Mouse (Mus musculus): ENCODE results near the gene Rabif.
"Not testable (repeated sequence)": the region's sequence is repeated elsewhere in the genome, so short reads cannot be mapped to it uniquely, and the experiment has no call there.

The Rabif gene

DNA sequence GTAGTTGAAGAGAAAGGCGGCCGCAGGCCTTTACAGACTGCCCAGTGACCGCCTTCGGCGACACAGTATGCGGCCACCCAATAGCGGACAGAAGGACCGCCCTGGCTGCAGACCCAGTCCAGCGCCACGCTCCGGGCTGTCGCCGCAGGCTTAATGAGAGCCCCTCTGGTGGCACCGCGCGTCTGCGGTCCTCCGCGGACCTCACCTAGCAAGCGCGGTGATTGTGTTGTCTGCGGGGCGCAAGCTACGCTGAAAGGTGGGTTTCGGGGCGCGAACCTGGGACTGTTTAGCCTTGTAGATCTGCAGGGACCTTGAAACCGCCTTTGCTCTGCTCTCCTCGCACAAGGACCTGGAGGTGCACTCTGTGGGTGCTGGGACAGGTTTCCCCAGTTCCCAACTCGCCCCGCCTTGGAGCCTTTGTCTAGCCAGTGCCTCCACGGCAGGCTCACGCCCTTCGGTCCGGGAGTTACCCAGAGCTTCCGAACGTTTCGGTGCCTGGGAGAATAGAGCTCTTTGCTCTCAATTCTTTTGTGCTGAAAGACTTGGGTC is 18.9 kb downstream of the Rabif start:
- peak; percentile 47 for DNase-seq

DNA sequence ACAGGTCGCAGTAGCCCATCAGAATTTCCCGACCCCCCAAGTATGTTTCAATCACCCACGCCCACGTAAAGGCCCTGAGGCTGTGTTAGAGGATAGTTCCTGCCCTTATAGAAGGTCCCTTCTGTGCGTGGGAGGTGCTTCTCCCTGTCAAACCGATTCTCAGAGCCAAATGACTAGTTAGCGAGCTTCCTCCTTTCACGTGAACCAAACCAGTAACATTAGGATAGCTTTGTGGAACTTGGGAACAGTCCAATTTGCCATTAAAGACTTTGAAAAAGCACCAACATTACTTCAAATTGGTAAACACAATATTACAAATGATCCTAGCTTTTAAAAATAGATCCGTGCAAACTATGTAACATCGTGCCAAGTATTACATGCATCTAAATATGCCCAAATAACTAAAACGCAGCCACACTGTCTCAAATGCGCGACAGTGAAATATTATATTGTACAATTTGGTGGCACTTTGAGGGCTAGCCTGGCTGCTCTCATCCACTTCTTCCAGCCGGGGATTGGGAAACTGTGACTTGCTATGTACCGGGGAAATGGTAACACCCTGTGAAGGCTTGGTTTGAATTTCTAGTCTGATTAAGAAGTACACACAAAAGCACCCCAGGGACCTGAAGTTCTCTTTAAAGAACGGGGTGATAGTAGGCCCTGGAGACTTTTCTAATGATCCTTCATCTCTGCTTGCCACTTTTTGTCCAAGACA is 19.6 kb downstream of the Rabif start:
- peak; percentile 19 for DNase-seq

DNA sequence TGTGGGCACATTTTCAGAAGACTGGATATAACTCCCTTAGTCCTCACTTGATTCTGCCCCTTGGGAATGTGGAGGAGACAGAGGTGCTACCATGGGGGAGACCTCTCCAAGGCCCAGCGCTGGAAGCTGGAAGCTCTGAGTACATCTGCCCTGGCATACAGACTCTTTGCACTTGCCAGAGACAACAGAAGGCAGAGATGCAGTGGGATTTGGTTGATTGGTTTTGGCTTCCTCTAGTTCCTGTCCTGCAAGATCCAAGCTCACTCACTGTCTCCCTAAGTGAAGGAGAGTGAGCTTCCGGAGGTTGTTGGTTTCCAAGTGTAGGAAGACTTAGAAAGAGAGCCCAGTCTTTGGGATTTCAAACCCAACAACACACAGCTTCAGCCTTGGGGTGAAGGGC is 21.4 kb downstream of the Rabif start:
- no peak for DNase-seq

DNA sequence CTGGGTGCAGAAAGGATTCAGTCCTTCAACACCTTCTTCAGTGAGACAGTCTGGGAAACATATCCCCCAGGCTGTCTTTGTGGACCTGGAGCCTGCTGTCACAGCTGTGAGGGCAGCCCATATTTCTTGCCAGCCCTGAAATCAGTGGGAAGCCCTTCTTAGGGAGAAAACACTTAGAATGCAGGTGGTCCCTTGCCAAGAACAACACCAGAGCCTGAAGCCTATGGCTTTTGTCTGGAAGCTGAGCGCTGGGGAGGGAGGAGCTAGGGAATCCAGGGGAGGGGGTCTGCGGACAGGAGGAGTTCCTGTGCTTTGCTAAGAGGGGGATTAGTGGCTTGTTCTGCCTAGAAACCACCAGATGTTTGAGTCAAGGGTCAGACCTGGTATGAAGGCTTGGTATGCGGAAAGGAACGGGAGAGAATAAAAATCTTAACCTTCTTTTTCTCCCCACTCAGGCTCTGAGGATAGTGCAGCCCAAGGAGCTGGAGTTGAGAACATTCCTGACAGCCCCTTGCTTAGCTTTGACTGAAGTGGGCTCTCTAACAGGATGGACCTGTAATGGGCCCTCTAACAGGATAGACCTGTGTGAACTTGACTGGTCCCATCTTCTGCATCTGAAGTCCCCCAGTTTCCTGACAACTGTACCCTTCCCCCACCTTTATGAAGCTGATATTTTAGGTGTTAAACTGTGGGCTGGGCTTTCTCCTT is 22.2 kb downstream of the Rabif start:
- DNase-seq = peak; percentile 17

DNA sequence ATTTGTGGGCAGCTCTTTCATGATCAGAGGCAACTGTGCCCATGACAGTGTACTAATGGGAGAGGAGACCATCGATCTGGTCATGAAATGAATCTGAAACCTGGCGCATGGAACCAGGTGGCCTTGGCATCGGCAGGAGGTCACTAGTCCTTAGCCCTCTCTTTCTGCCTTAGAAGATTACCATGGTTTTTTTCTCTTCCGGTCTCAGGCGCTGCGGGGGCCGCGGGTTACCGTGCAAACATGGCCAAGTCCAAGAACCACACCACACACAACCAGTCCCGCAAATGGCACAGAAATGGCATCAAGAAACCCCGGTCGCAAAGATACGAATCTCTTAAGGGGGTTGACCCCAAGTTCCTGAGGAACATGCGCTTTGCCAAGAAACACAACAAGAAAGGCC is 23.4 kb downstream of the Rabif start:
- DNase-seq = not testable (repeated sequence)

DNA sequence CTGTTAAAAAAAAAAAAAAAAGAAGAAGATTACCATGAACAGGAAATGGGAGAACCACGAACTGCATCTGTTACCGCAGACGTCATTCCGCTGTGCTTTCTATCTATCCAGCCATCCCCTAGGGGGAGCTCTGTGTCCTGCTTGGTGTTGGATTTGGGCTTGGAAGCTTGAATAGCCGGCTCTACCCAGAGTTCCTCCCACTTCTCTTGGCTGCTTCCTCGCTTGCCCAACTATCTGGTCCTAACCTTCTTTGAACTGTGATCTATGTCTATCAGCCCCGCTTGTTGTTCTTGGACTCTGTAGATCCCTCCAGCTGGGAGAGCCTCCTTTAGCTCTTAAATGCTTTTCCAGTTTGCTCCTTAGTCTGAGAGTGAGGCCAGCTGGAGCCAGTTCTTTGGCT is 24.2 kb downstream of the Rabif start:
- DNase-seq = peak; percentile 90

DNA sequence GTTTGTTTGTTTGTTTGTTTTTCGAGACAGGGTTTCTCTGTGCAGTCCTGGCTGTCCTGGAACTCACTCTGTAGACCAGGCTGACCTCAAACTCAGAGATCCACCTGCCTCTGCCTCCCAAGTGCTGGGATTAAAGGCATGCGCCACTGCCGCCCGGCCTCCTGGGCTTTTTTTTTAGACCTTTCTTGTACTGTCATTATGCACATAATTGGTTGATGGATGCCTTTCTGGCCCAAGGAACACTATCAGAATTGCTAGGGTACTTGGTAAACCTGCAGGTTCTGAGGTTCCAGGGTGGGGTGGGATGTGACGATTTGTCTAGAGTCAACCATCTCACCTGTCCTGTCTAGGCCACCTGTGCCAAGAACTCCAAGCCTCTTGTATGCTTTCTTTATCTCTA is 24.8 kb downstream of the Rabif start:
- not testable (repeated sequence) for DNase-seq

DNA sequence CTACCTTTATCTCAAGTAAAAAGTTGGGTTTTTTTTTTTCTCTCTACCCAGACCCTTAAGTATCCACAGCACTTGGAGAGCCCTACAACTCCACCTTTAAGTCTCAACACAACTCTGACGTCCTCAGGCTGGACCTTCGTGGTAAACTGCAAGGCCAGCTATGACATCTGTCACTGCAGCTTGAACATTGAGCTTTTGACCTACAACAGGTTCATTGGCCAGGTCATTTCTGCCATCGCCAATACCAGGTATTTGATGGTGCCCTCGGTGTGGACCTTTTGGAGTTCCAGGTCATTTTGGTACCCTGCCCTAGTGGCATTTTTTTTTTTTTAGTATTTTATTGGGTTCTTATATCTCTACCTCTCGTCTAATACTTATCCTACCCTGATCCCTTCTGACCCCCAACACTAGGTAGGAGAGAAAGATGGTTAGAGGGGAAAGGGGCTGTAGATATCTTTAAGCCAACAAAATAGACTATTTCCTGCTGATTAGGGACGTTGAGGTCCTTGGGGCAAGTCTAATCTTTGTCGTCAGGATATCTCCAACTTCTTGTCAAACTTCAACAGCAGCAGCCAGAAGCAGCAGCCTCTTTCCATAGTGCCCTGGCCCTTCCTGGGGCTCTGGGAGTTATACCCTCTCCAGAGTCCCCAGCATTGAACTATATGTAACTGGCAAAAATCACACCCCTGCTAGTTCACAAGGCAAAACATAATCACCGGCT is 25.7 kb downstream of the Rabif start:
- no peak for DNase-seq

DNA sequence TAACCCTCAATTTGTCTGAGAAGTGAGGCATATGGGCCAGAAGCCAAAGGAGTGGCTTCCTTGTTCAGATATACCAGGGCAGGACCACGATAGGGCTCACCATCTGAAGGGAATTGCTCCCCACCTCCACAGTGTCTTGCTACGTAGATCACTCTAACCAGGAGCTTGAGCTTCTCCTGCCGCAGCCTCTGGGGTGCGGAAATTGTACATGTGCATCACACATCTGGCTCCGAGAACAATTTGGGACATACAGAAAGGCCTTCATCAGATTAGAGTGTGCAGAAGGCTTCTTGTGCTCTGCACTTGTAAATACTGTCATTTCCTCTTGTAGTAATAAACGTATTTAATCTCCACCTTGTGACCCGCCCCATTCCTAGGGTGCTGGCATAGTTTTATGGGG is 26.7 kb downstream of the Rabif start:
- DNase-seq = no peak

DNA sequence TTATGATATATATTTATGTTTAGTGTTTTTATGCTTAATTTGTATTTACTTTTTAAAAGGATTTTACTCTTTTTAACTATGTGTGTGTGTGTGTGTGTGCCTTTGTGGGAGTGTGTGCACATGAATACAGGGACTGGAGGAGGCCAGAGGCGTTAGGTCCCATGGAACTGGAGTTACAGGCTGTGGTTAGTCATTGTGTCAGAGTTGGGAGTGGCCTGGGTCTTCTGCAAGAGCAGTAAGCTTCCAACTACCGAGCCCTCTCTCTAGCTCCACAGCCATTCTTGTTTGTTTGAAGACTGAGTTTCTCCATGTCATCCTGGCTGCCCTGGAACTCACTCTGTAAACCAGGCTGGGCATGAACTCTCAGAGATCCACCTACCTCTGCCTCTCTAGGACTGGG is 27.9 kb downstream of the Rabif start:
- no peak for DNase-seq

DNA sequence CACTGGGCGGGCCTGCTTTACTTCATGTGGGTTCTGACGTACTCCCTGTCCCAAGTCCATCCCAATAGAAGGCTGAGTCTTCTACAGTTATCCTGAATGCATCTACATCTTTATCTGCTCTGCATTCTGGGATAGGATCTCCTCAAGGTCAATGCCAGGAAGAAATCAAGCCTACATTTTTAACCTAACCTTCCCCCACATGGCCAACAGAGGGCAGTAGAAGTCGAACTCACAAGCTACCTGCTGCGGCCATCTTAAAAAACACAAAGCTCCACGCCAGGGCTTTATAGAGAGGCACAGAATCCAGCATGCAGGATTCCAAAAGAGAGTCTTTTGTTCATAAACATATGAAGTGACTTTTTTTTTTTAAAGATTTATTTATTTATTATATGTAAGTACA is 30.0 kb downstream of the Rabif start:
- peak; percentile 27 for DNase-seq

DNA sequence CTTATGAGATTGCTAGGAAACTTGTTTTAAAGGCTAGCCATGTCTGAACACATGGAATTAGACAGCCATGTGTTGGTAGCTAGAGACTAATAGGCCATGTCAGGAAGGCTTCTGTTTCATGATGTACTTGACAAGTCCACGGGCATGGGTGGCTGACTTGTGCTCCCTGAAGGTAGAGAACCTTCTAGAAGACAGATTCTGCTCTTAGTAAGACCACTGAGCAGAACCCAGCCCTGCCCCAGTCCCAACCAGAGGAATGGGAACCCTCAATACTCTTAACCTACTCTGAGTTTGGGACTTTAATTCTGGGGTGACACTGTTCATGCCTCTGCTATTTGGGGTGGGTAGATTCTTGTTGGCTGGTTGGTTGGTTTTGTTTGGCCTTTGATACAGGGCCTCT is 30.6 kb downstream of the Rabif start:
- DNase-seq = no peak

DNA sequence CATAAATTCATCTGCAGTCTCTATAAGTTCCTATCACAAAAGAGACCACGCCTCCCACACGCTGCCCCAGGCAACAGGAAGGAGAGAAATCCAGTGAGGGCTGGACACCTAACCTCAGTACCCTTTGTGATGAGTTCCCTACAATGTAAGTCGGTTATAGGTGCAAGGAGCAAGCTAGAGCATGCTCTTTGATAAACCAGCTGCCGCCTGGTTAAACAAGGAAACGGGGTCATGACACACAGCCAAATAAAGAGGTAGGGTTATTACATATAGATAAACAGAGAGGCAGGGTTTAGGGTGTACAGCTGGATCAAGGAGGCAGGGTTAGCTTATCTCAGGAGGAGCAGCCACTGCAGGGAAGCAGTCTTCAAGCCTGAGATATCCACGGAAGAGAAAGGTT is 32.3 kb downstream of the Rabif start:
- no peak for DNase-seq

DNA sequence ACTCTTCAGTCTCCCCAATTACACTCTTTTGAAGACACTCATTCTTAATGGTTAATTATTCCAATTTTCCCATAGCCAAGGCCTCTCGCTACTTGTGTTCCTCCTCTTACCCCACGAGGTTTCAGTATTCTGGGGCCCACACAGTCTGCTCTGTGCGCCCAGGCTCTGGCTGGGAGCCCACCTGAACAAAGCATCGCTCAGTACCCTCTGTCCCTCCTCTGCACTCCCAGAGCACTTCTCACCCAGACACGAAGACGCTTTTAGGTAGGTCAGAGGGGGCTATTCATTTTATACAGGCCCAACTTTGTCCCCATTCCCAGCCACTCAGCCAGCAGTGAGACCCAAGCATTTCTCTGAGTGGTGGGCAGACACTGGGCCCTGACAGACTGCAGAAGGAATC is 36.2 kb downstream of the Rabif start:
- no peak for DNase-seq

DNA sequence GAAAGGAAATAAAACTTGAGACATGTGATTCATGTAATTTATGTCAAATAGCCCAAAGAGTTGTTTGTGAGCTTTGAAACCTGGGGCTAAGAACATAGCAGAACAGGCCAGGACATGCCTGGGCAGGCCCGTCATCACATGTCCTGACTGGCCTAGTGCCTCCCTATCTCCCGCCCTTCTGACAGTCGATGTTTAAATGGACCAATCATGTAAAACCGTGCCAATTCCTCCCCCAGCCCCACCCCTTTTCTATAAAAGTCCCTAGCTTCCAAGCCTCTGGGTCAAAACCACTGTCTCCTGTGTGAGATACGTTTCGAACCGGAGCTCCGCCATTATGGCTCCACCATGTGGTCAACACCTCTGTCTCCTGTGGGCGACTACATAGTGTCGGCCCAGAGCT is 39.3 kb downstream of the Rabif start:
- DNase-seq = not testable (repeated sequence)

DNA sequence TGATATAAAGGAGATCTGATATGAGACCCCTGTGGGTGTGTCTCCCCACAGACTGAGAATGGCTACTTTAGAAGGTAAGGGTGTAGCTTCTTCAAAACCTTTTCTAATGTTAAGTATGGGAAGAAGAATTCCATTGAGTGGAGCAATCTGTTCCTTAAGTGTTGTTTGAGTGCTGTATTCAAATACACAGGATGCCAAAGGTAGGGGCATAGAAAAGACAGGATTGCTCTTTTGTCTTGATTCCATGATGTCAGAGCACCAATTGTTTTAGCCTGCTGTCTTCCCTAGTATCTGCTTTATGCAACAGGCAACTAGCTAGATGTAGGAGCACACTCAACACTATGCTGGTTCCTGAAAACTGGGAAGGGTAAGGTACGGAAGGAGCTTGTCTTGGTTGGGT is 40.6 kb downstream of the Rabif start:
- no peak for DNase-seq

DNA sequence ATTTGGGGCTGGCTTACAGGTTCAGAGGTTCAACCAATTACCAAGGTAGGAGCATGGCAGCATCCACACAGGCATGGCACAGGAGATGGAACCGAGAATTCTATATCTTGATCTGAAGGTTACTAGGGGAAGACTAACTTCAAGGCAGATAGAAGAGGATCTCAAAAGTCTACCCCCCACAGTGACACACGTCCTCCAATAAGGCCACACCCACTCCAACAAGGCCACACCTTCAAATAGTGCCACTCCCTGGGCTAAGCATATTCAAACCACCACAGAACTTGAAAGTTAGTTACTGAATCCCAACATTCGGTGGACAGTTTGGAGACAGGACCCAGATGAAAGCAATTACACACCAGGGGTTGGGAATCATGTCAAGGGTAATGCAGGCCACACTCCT is 41.1 kb downstream of the Rabif start:
- DNase-seq = no peak

DNA sequence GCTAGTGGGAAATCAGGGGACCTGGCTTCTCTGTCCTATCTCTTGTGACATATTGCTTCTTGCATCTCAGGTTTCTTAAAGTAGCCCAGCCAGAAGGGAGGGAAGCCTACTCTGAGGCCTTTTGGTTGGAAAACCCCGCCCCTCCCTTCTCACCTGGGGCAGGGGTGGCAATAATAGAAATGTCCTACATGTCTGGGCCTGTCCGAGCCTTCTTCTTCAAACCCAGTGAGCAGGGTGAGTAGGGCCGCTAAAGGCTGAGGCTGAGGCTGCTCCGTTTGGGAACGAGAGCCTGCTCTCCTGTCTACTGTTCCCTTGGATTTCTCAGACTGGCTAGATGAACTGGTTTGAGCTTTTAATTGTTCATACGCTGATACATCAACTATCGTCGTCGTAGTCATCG is 46.2 kb downstream of the Rabif start:
- DNase-seq = no peak

DNA sequence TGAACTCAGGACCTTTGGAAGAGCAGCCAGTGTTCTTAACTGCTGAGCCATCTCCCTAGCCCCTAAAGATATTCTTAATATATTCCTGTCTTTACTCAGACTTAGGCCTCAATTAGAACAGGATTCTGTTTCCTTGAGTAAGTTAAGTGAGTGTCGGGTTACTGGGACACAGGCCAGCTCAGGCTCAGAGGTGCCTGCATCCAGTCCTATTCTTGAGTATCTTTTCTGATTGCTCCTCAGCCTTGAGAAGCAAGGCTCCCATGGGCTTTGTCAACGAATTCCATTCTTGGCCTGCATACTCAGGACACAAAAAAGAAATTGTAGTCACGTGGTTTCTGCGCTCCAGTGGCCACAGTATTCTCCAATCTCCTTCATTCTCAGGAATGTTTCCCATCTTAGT is 53.8 kb downstream of the Rabif start:
- no peak for DNase-seq

DNA sequence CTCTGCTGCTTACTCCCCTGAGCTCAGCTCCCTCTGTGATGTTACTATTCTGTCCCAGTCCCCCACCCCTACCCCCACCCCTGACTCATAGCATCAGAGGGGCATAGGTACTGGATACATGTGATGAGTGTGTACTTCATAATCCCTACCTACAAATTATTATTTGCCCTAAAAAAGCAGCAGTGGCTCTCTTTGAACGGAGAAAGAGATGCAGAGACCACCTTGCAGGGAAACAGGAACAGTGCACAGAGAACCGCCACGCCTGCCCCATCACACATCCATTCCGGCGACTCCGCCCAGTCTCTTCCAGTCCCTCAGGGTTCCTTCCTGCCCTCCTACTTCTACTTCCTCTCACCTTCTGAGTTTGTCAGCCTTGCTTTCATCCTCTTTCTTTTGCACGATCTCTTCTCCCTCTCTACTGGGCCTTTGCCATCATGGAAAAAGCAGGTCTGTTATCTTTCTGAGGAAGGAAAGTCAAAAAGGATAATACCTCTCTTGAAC is 55.2 kb downstream of the Rabif start, which contains the start of gene Mgat4e:
Gene Mgat4e, minus strand, starts transcription at position 51 of the 501 bp plus-strand sequence.
- DNase-seq = no peak

DNA sequence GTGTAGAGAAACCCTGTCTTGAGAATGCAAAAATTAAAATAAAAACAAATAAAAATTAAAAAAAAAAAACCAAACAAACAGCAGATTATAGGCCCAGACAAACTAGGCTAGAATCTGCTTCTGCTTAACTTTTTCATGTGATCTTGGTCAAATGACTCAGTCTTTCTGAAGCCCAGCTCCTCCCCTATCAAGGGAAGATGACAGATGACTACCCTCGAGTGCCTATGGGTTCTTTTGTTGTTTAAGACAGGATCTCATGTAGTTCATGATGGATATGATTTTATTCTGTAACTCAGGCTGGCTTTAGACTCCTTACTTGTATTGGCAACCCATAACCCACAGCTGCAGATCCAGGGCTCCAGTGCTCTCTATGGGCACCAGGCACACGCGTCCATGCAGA is 57.4 kb downstream of the Rabif start:
- no peak for DNase-seq

DNA sequence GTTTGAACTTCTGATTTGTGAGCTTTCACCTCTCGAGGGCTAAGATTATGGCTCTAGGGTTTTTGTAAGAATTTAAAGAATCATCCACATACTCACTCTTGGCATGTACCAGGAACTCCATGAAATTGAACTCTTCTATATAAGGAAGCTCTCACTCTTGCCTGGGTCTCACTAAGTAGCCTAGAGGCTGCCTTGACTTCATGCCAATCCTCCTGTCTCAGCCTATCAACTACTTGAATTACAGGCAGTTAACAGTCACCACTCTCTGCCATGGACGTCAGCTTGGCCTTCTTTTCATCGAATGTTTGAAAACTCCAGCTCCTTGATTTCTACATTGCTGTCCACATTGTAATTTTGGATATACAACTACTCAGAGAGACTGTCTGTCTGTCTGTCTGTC is 57.9 kb downstream of the Rabif start:
- DNase-seq = no peak

DNA sequence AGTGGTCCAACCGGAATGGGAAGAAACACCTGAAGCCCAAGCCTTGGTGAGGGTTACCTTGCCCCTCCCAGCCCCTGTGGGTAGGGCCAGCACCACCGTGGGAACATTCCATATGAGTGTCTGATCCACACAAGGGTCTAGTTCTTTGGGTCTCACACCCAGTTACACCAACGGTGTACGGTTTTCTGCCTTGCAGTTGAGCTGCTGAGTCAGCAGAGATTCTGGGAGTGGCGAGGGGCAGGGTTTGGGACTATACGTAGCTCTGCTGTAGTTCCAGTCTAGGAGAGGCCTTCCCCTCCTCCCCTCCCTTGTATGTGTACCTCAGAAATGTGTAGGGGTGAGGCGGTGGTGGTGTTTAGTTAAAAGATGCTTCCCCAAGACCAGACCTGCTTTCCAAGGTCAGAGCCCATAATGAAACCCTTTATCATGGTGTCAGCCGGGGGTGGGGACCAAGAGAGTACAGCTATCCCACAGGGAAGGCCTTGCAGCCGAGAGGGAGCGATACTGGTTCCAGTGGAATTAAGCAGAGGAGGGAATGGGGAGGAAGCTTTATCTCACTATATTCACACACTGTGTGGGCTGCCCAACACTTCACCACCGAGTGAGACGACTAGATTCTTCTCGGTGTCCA is 60.9 kb downstream of the Rabif start:
- DNase-seq = peak; percentile 38
